Mouse (Mus musculus) intestine, embryonic 14.5 days (tissue): ENCODE results near the gene Olfr1462. TPM values are rescaled to one million over a fixed set of nuclear protein-coding genes. Genes with fewer than 3 reads are reported as not detected.

ENCODE experiments used
- ATAC-seq: fragments of 200-750 bp; cut with Nextera tagmentation; replicated peaks from 2 replicates; pipeline ENCODE4 v1.8.0; 2017; ENCODE audit warnings: low read depth, moderate number of reproducible peaks, moderate TSS enrichment, moderate library complexity; ENCODE audit not compliant: low FRiP score, low TSS enrichment
- DNase-seq: peaks from one replicate; pipeline ENCODE4 v3.0.0-alpha.2; 2018; ENCODE audit warnings: low spot score
- H3K27ac ChIP-seq: fragments of 300-500 bp; sonication (generic); 2 replicates; pipeline ENCODE4 v1.5.1; 2014; ENCODE audit warnings: low read depth, mild to moderate bottlenecking, control low read depth
- H3K27me3 ChIP-seq: fragments of 300-500 bp; sonication (generic); replicated peaks from 2 replicates; pipeline ENCODE4 v1.6.1; 2014; ENCODE audit warnings: low read length, control low read depth; ENCODE audit not compliant: control insufficient read depth, insufficient read depth
- H3K36me3 ChIP-seq: fragments of 300-500 bp; sonication (generic); 2 replicates; pipeline ENCODE4 v1.6.1; 2014; ENCODE audit warnings: low read length, control low read depth; ENCODE audit not compliant: control insufficient read depth, insufficient read depth
- H3K4me1 ChIP-seq: fragments of 300-500 bp; sonication (generic); replicated peaks from 2 replicates; pipeline ENCODE4 v1.6.1; 2014; ENCODE audit warnings: low read length, control low read depth, mixed read lengths; ENCODE audit not compliant: control insufficient read depth, insufficient read depth
- H3K4me2 ChIP-seq: fragments of 300-500 bp; sonication (generic); 2 replicates; pipeline ENCODE4 v1.6.1; 2014; ENCODE audit warnings: low read length
- H3K4me3 ChIP-seq: fragments of 300-500 bp; sonication (generic); 2 replicates; pipeline ENCODE4 v1.5.1; 2014; ENCODE audit warnings: low read depth, low read length, control low read depth, mixed read lengths
- H3K9ac ChIP-seq: fragments of 300-500 bp; sonication (generic); 2 replicates; pipeline ENCODE4 v1.6.1; 2014; ENCODE audit warnings: mild to moderate bottlenecking, low read length
- H3K9me3 ChIP-seq: fragments of 300-500 bp; sonication (generic); 2 replicates; pipeline ENCODE4 v1.6.1; 2016; ENCODE audit warnings: low read length, control low read depth; ENCODE audit not compliant: control insufficient read depth
- WGBS: fragments of 180-500 bp; shearing (Covaris S2); extraction: QIAGEN DNeasy Blood & Tissue Kit; methylation state at CpG from one replicate; pipeline ENCODE4 v1.1.7; 2014; 5-methylcytosine and 5-hydroxymethylcytosine counted together
- polyA plus RNA-seq: library from polyadenylated mRNA; unstranded; fragments of >200 nt; fragmentation: Nextera tagmentation; extraction: Ambion mirVana; gene quantifications from 2 replicates; pipeline ENCODE4 v1.2.1, GENCODE M21; 2014

Gene Olfr1462
- polyA plus RNA-seq = not detected in 2 replicates

- Histone ChIP-seq H3K9me3 (no peaks in the 10 kb centered on the region), H3K36me3 (no peaks in the 10 kb centered on the region), H3K27me3 (no peaks in the 10 kb centered on the region), H3K27ac (no peak within 1 kb of the TSS), H3K4me2 (no peak within 1 kb of the TSS), H3K9ac (no peak within 1 kb of the TSS), H3K4me3 (no peak within 1 kb of the TSS), H3K4me1 (no peaks in the 10 kb centered on the region)
- 92% methylated on average over 1 of the region's 1 CpGs for WGBS
- DNase-seq (no peak), ATAC-seq (no peak)
Observed at GRCm38 (mm10) chr19:13185434-13185833, at the start of gene Olfr1462. Gene Olfr1462, plus strand, starts transcription at chr19:13185734.

- no peaks in the 10 kb centered on the region for H3K4me1 ChIP-seq
- H3K9me3 ChIP-seq = no peaks in the 10 kb centered on the region
- no peaks in the 10 kb centered on the region for H3K27me3 ChIP-seq
- no peak for DNase-seq
- no peaks in the 10 kb centered on the region for H3K36me3 ChIP-seq
- no peak within 1 kb of the TSS for H3K4me3 ChIP-seq
- no peak for ATAC-seq
- H3K4me2 ChIP-seq = no peak within 1 kb of the TSS
- H3K9ac ChIP-seq = no peak within 1 kb of the TSS
- H3K27ac ChIP-seq = no peak within 1 kb of the TSS
- WGBS = 70% methylated on average over 1 of the region's 1 CpGs
Observed at GRCm38 (mm10) chr19:13149449-13149848, 36.1 kb upstream of the Olfr1462 start, which contains the start of gene Olfr1459. Gene Olfr1459, minus strand, starts transcription at chr19:13149549.

- Histone ChIP-seq H3K27me3 (no peaks in the 10 kb centered on the region), H3K27ac (no peak within 1 kb of the TSS), H3K9me3 (no peaks in the 10 kb centered on the region), H3K9ac (no peak within 1 kb of the TSS), H3K4me2 (no peak within 1 kb of the TSS), H3K4me1 (no peaks in the 10 kb centered on the region), H3K36me3 (no peaks in the 10 kb centered on the region), H3K4me3 (no peak within 1 kb of the TSS)
- DNase-seq = no peak
- 40% methylated on average over 1 of the region's 1 CpGs for WGBS
- ATAC-seq = no peak
Observed at GRCm38 (mm10) chr19:13162700-13163099, 22.8 kb upstream of the Olfr1462 start, which contains the start of gene Olfr1461. Gene Olfr1461, plus strand, starts transcription at chr19:13163000.

- H3K4me3 ChIP-seq = no peak overlapping the region
- ATAC-seq (no peak), DNase-seq (no peak)
- no peaks in the 10 kb centered on the region for H3K36me3 ChIP-seq
- no peak overlapping the region for H3K9ac ChIP-seq
- no peak overlapping the region for H3K27ac ChIP-seq
- H3K9me3 ChIP-seq = no peaks in the 10 kb centered on the region
- WGBS = 88% methylated on average over 11 of the region's 11 CpGs
- no peaks in the 10 kb centered on the region for H3K4me1 ChIP-seq
- H3K27me3 ChIP-seq = no peaks in the 10 kb centered on the region
- no peak overlapping the region for H3K4me2 ChIP-seq
Observed at GRCm38 (mm10) chr19:13221666-13222065, 36.1 kb downstream of the Olfr1462 start.

- Histone ChIP-seq H3K27ac (no peak within 1 kb of the TSS), H3K9ac (no peak within 1 kb of the TSS), H3K27me3 (no peaks in the 10 kb centered on the region), H3K4me3 (no peak within 1 kb of the TSS), H3K4me1 (no peaks in the 10 kb centered on the region), H3K9me3 (0 out of 2 replicates have a peak, but pooled peaks cover 3% of the 10 kb centered on the region), H3K36me3 (no peaks in the 10 kb centered on the region), H3K4me2 (no peak within 1 kb of the TSS)
- DNase-seq = no peak
- no peak for ATAC-seq
Observed at GRCm38 (mm10) chr19:13231028-13231427, 45.5 kb downstream of the Olfr1462 start, which contains the start of gene Olfr1463. Gene Olfr1463, plus strand, starts transcription at chr19:13231328.

Other genes with a start within 250 kb of the Olfr1462 start
- gene Olfr1450, start 235.5 kb upstream of the Olfr1462 start, polyA plus RNA-seq = not detected in 2 replicates
- gene Olfr1451, start 190.7 kb upstream of the Olfr1462 start, polyA plus RNA-seq = not detected in 2 replicates
- not detected in 2 replicates for gene Olfr1453, start 157.4 kb upstream of the Olfr1462 start, polyA plus RNA-seq
- gene Olfr1454, start 125.1 kb upstream of the Olfr1462 start, polyA plus RNA-seq = not detected in 2 replicates
- gene Olfr1457, start 87.8 kb upstream of the Olfr1462 start, polyA plus RNA-seq = not detected in 2 replicates
- gene Olfr1458, start 79.0 kb upstream of the Olfr1462 start, polyA plus RNA-seq = not detected in 2 replicates
- 0.03 TPM in 1 of 2 replicates, not detected in the other for gene Olfr1459, start 36.2 kb upstream of the Olfr1462 start, polyA plus RNA-seq
- gene Olfr1461, start 22.7 kb upstream of the Olfr1462 start, polyA plus RNA-seq = not detected in 2 replicates
- gene Olfr1463, start 45.6 kb downstream of the Olfr1462 start, polyA plus RNA-seq = not detected in 2 replicates
- not detected in 2 replicates for gene Olfr1465, start 129.8 kb downstream of the Olfr1462 start, polyA plus RNA-seq
- not detected in 2 replicates for gene Olfr1466, start 153.1 kb downstream of the Olfr1462 start, polyA plus RNA-seq
- gene Olfr1467, start 176.5 kb downstream of the Olfr1462 start, polyA plus RNA-seq = not detected in 2 replicates
- gene Olfr1469, start 222.1 kb downstream of the Olfr1462 start, polyA plus RNA-seq = not detected in 2 replicates